Mouse (Mus musculus) forelimb bud, embryonic 11.5 days (tissue): ENCODE data around the gene 2010111I01Rik.
A peak's percentile ranks its signal among the peaks of the same experiment; 100 is the strongest.
"Not testable (repeated sequence)": the region's sequence is repeated elsewhere in the genome, so short reads cannot be mapped to it uniquely, and the experiment has no call there.

Source experiments
- DNase-seq: peaks from one replicate; pipeline ENCODE4 v3.0.0-alpha.2; 2012; ENCODE audit warnings: low read depth, low spot score

2010111I01Rik gene

GRCm38 (mm10) chr13:63339946-63340345, 375.3 kb downstream of the 2010111I01Rik start:
- DNase-seq: no peak

DNA sequence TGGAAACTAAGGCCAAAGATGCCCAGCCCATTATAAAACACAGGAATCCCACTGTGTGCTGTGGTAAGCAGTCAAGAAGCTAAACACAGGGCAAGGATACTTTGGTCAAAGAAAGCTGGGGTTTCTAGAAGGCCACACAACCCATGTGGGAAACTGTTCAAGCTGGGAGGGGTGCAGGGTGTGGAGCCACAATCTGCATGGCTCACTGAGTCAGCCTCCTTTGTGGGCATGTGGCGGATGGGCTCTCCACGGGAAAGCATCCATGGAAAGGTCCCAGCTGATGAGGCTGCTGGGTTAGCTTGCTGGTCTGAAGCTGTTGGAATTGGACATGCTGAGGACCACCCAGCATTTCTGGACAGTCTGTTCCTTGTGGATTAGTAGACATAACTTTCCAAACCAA, 378.1 kb downstream of the 2010111I01Rik start:
- no peak for DNase-seq

- DNase-seq: no peak
Measured at GRCm38 (mm10) chr13:63344481-63344880, 379.8 kb downstream of the 2010111I01Rik start.

GRCm38 (mm10) chr13:63345476-63346225, 381.0 kb downstream of the 2010111I01Rik start:
- no peak for DNase-seq

- DNase-seq: no peak
Measured at GRCm38 (mm10) chr13:63347639-63348038, 382.9 kb downstream of the 2010111I01Rik start.

DNA sequence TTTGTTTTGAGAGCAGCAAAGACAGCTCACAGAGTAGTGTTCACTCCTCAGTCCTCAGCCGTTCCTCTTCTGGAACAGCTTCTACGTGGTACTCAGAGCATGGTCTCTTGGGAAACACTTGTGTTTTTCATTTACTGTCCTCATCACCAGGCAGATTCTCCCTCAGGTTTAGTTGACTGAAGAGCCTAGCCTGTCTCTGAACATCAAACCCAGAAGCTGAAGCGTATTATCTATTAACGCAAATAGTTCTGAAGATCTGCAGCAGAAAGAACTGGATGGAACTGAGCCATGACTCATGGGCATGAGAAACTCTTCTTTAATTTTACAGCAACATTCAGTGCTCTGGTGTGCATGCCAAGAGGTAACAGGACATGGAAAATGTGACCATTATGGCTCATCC, 385.4 kb downstream of the 2010111I01Rik start:
- no peak for DNase-seq

DNA sequence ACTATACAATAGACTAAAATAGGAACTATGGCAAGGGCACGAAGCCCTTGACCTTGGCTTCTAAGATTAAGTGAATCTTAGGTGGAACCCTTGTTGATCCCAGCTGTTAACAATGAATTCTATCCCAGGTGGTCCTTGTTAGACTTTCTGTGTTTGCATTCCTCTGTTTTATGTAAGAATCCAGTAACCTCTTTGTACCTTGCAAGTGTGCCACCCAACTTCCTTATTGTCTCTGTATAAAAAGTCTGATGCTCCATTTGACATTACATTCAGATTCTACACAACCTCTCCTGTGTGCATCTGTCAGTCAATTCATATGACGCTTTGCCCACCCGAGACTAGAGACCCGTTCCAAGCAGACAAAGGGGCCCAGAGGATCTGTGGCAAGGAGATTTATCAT, 388.6 kb downstream of the 2010111I01Rik start:
- not testable (repeated sequence) for DNase-seq

DNA sequence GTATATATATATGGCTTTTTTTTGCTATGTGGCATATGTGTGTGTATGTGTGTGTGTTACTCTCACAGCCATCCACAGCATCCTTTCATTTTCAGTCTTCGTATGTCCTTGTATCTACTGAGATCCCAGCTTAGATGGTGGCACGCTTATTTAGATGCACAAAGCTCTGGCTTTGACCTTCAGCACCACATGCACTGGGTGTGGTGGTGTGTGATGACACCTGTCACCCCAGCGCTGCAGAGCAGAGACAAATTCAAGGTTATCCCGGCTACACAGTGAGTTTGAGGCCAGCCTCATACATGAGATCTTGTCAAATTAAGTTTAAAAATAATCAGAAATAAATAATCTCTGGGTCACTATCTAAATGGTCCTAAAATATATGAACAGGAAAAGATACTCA, 391.4 kb downstream of the 2010111I01Rik start:
- DNase-seq: no peak

GRCm38 (mm10) chr13:63356558-63356957, 391.9 kb downstream of the 2010111I01Rik start:
- DNase-seq: peak; percentile 76

GRCm38 (mm10) chr13:63359393-63359792, 394.7 kb downstream of the 2010111I01Rik start:
- DNase-seq: no peak

DNA sequence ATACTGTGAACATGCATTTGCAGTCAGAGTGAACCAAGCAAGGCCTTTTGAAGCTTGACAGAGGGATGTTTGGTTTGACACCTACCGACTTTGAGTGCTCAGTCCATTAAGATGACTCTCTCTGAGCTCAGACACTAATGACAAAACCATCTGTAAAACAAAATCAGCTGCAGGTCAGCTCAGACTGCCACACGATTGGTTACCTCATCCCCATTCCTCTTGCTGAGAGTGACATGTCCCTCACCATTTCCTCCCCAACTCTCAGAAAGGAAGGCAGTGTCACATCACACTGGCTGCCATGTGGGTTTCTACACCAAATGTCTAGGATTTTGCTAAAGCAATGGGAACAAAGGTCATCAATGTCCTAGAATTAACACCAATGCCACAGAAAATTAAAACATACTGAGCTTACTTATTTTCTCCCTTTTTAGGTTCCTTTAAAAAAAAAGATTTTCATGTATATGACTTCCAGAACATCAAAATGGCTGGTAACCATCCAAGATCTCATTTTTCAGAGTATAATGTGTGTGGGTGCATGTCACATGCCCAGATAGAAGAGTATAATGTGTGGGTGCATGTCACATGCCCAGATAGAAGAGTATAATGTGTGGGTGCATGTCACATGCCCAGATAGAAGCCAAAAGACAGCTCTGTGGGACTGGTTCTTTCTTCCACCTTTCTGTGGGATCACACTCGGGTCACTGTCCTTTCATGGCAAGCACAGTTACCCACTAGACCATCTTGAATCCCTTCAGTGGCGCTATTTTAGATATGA, 395.6 kb downstream of the 2010111I01Rik start:
- DNase-seq: no peak

DNA sequence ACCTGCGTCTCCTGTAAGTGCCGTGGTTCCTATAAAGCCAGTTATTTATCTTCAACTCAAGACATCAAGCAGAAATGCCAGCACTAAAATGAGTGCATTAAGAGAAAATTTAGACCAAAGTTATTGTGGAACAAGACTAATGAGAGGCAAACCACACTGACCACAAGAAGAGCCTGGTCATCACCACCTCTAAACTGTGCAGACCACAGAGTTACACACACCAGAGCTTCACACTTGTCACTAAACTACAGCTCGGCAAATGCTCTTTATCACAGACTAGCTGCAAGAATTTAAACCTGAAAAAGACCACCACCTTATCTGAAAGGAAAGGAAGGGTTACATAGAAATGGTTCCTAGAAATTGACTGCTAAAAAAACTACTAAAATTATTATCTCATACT, 397.1 kb downstream of the 2010111I01Rik start:
- no peak for DNase-seq

DNA sequence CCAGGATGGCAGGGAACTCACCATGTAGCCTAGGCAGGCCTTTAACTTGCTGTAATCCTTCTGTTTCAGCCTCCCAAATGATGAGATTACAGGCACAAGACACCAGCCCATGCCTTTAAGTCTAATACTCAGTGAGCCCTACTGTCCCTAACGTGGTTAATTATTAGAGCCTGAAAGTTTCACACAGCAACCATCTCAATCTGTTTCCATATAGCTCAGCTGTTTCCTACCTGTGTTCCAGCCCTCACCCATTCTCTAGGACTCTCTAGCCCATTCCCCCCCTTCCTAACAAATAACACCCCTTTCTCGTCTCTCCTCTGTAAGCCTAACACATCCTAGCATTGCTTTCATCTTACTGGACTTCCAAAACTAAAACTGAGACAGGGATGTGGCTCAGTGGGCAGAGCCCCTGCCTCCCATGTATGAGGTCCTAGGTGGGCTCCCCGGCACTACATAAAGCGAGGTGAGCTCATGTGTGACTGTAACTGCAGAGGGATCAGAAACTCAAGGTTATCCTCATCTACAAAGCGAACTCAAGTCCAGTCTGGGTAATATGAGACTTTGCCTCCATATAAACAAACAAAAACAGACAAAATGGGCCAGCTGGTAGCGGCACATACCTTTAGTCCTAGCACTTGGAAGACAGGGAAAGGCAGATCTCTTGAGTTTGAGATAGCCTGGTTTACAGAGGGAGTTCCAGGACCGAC, 408.9 kb downstream of the 2010111I01Rik start:
- DNase-seq: no peak
